Mouse (Mus musculus) regulatory T cell (primary cell): ENCODE results near the gene Tspan9.

Source experiments
- in situ Hi-C: fragments of 300-600 bp; cut with MboI, MseI; formaldehyde crosslinking; loops from one replicate; pipeline ENCODE4 v1.15.1; 2025; ENCODE audit warnings: high pct_unique_total_duplicates

The Tspan9 gene

GRCm38 (mm10) chr6:128103874-128104273 is 39.5 kb downstream of the Tspan9 start:
- in situ Hi-C loops = no loop called here

GRCm38 (mm10) chr6:128102296-128102999 is 40.9 kb downstream of the Tspan9 start:
- in situ Hi-C loops = no loop called here

GRCm38 (mm10) chr6:128099871-128100270 is 43.5 kb downstream of the Tspan9 start:
- in situ Hi-C loops = no loop called here

GRCm38 (mm10) chr6:128099190-128099589 is 44.2 kb downstream of the Tspan9 start:
- in situ Hi-C loops = no loop called here

GRCm38 (mm10) chr6:128096521-128096920 is 46.9 kb downstream of the Tspan9 start:
- in situ Hi-C loops = no loop called here

GRCm38 (mm10) chr6:128095906-128096305 is 47.5 kb downstream of the Tspan9 start:
- in situ Hi-C loops = no loop called here

GRCm38 (mm10) chr6:128095131-128095530 is 48.3 kb downstream of the Tspan9 start:
- in situ Hi-C loops = no loop called here

GRCm38 (mm10) chr6:128093856-128094628 is 49.4 kb downstream of the Tspan9 start:
- in situ Hi-C loops = loop anchor here (5.0 kb wide), 1 partner anchor 127 kb away; no protein-coding TSS in a partner anchor

- in situ Hi-C loops = loop anchor here (5.0 kb wide), 1 partner anchor 125 kb away; no protein-coding TSS in a partner anchor
Observed at GRCm38 (mm10) chr6:128092621-128093020, 50.8 kb downstream of the Tspan9 start.

- in situ Hi-C loops = loop anchor here (5.0 kb wide), 1 partner anchor 124 kb away; no protein-coding TSS in a partner anchor
Observed at GRCm38 (mm10) chr6:128091833-128092166, 51.6 kb downstream of the Tspan9 start.

GRCm38 (mm10) chr6:128090985-128091832 is 52.2 kb downstream of the Tspan9 start:
- in situ Hi-C loops = loop anchor here (5.0 kb wide), 1 partner anchor 124 kb away; no protein-coding TSS in a partner anchor

GRCm38 (mm10) chr6:128089770-128090702 is 53.4 kb downstream of the Tspan9 start:
- in situ Hi-C loops = loop anchor here (5.0 kb wide), 1 partner anchor 123 kb away; no protein-coding TSS in a partner anchor

- in situ Hi-C loops = no loop called here
Observed at GRCm38 (mm10) chr6:128088746-128089523, 54.5 kb downstream of the Tspan9 start.

- in situ Hi-C loops = no loop called here
Observed at GRCm38 (mm10) chr6:128085488-128086066, 57.8 kb downstream of the Tspan9 start.

GRCm38 (mm10) chr6:128083305-128083704 is 60.1 kb downstream of the Tspan9 start:
- in situ Hi-C loops = no loop called here

GRCm38 (mm10) chr6:128081781-128082180 is 61.6 kb downstream of the Tspan9 start:
- in situ Hi-C loops = no loop called here

GRCm38 (mm10) chr6:128081293-128081692 is 62.1 kb downstream of the Tspan9 start:
- in situ Hi-C loops = no loop called here

- in situ Hi-C loops = no loop called here
Observed at GRCm38 (mm10) chr6:128079576-128080224, 63.7 kb downstream of the Tspan9 start.

- in situ Hi-C loops = no loop called here
Observed at GRCm38 (mm10) chr6:128078508-128078907, 64.9 kb downstream of the Tspan9 start.
